Mouse (Mus musculus) heart, postnatal 0 days (tissue): ENCODE results near the gene Atg16l2.

Experiments used
- CTCF ChIP-seq: IDR thresholded peaks from 2 replicates; pipeline ENCODE4 v1.5.1; 2016; ENCODE audit warnings: antibody characterized with exemption, control low read depth, low read depth
- EP300 ChIP-seq: IDR thresholded peaks from 2 replicates; pipeline ENCODE4 v1.6.1; 2016; ENCODE audit warnings: antibody characterized with exemption, low read depth

- TF ChIP-seq CTCF = no peak
- no peak for TF ChIP-seq EP300
Observed at GRCm38 (mm10) chr7:101286891-101287290, 15.2 kb downstream of the Atg16l2 start.
